Mouse (Mus musculus) MEL (cell line): ENCODE data around the gene Tnfrsf21. TPM values are rescaled to one million over a fixed set of nuclear protein-coding genes. Genes with fewer than 3 reads are reported as not detected.

ENCODE experiments used
- DNase-seq: peaks from one replicate; pipeline ENCODE4 v3.0.0; 2011; ENCODE audit warnings: low read depth, low spot score
- H3K27ac ChIP-seq: 2 replicates; pipeline ENCODE4 v1.5.1; 2012; ENCODE audit warnings: low read depth, mild to moderate bottlenecking, control low read depth, low read length, moderate library complexity; ENCODE audit not compliant: control insufficient read depth
- H3K27me3 ChIP-seq, 2 experiments: fragments of 150-350 bp in 1 of 2; sonication (generic) in 1 of 2; 2 replicates each; pipeline ENCODE4 v1.6.1; 2012; ENCODE audit warnings: low read length in 2 of 2, mild to moderate bottlenecking in 2 of 2, improper control_type of control experiment in 1 of 2, moderate library complexity in 1 of 2; ENCODE audit not compliant: insufficient read depth in 2 of 2, control insufficient read depth in 1 of 2
- H3K36me3 ChIP-seq, 2 experiments: 2 replicates each; pipeline ENCODE4 v1.6.1; 2012 to 2014; ENCODE audit warnings: low read length in 2 of 2, improper control_type of control experiment in 1 of 2, inconsistent platforms in 1 of 2, mild to moderate bottlenecking in 1 of 2; ENCODE audit not compliant: insufficient read depth in 2 of 2, control insufficient read depth in 1 of 2
- H3K4me1 ChIP-seq, 2 experiments: fragments of 150-350 bp in 1 of 2; sonication (generic) in 1 of 2; 2 replicates each; pipeline ENCODE4 v1.6.1; 2012; ENCODE audit warnings: low read length in 2 of 2, improper control_type of control experiment in 1 of 2, mild to moderate bottlenecking in 1 of 2; ENCODE audit not compliant: insufficient read depth in 2 of 2, control insufficient read depth in 1 of 2
- H3K4me3 ChIP-seq, 2 experiments: fragments of 150-350 bp in 1 of 2; sonication (generic) in 1 of 2; 2 replicates each; pipeline ENCODE4 v1.5.1; 2012; ENCODE audit warnings: low read depth in 2 of 2, low read length in 2 of 2, mild to moderate bottlenecking in 2 of 2, moderate library complexity in 2 of 2, control low read depth in 1 of 2, improper control_type of control experiment in 1 of 2; ENCODE audit not compliant: control insufficient read depth in 1 of 2, insufficient read depth in 1 of 2
- H3K79me2 ChIP-seq: 2 replicates; pipeline ENCODE4 v1.6.1; 2012; ENCODE audit warnings: mild to moderate bottlenecking, low read length, moderate library complexity; ENCODE audit not compliant: control insufficient read depth, poor library complexity, insufficient read depth
- H3K9ac ChIP-seq: 2 replicates; pipeline ENCODE4 v1.6.1; 2012; ENCODE audit warnings: low read depth, mild to moderate bottlenecking, control low read depth, low read length, moderate library complexity; ENCODE audit not compliant: control insufficient read depth, poor library complexity, severe bottlenecking
- H3K9me3 ChIP-seq: fragments of 150-350 bp; sonication (generic); replicated peaks from 2 replicates; pipeline ENCODE4 v1.6.1; 2012; ENCODE audit warnings: mild to moderate bottlenecking, low read length, improper control_type of control experiment, moderate library complexity; ENCODE audit not compliant: insufficient read depth
- CHD1 ChIP-seq: IDR thresholded peaks from 2 replicates; pipeline ENCODE4 v1.6.1; 2012; ENCODE audit warnings: low read depth, mild to moderate bottlenecking, inconsistent platforms, low read length, improper control_type of control experiment
- CTCF ChIP-seq, 3 experiments: IDR thresholded peaks in 2 of 3; conservative IDR thresholded peaks in 1 of 3; 2 replicates each; pipeline ENCODE4 v1.5.1; 2011 to 2012; ENCODE audit warnings: low read length in 3 of 3, low read depth in 2 of 3, mild to moderate bottlenecking in 2 of 3, improper control_type of control experiment in 1 of 3, inconsistent platforms in 1 of 3, mixed read lengths in 1 of 3, moderate library complexity in 1 of 3; ENCODE audit not compliant: control insufficient read depth in 1 of 3, insufficient read depth in 1 of 3, poor library complexity in 1 of 3, severe bottlenecking in 1 of 3
- E2F4 ChIP-seq: IDR thresholded peaks from 2 replicates; pipeline ENCODE4 v1.6.1; 2011; ENCODE audit warnings: low read depth, low read length, improper control_type of control experiment, borderline replicate concordance
- ELF1 ChIP-seq: IDR thresholded peaks from 2 replicates; pipeline ENCODE4 v1.6.1; 2014; ENCODE audit warnings: low read depth, mild to moderate bottlenecking, inconsistent platforms, low read length, improper control_type of control experiment, moderate library complexity
- EP300 ChIP-seq, 2 experiments: IDR thresholded peaks; 2 replicates each; pipeline ENCODE4 v1.6.1; 2011; ENCODE audit warnings: improper control_type of control experiment in 2 of 2, low read length in 2 of 2, low read depth in 1 of 2, mild to moderate bottlenecking in 1 of 2
- GATA1 ChIP-seq: IDR thresholded peaks from 2 replicates; pipeline ENCODE4 v1.6.1; 2011; ENCODE audit warnings: low read depth, low read length, improper control_type of control experiment
- JUND ChIP-seq: IDR thresholded peaks from 2 replicates; pipeline ENCODE4 v1.6.1; 2011; ENCODE audit warnings: low read depth, mild to moderate bottlenecking, improper control_type of control experiment, low read length
- KAT2A ChIP-seq: conservative IDR thresholded peaks from 2 replicates; pipeline ENCODE4 v1.6.1; 2012; ENCODE audit warnings: low read depth, low read length, improper control_type of control experiment, inconsistent platforms
- MAFK ChIP-seq: IDR thresholded peaks from 2 replicates; pipeline ENCODE4 v1.6.1; 2011; ENCODE audit warnings: low read depth, mild to moderate bottlenecking, low read length, improper control_type of control experiment, borderline replicate concordance
- MAX ChIP-seq: IDR thresholded peaks from 2 replicates; pipeline ENCODE4 v1.6.1; 2011; ENCODE audit warnings: low read length, improper control_type of control experiment
- MAZ ChIP-seq: IDR thresholded peaks from 2 replicates; pipeline ENCODE4 v1.6.1; 2012; ENCODE audit warnings: low read depth, mild to moderate bottlenecking, inconsistent platforms, low read length, improper control_type of control experiment
- MEF2A ChIP-seq: IDR thresholded peaks from 2 replicates; pipeline ENCODE4 v1.6.1; 2014; ENCODE audit warnings: low read depth, mild to moderate bottlenecking, inconsistent platforms, low read length, improper control_type of control experiment; ENCODE audit not compliant: poor library complexity, insufficient replicate concordance, severe bottlenecking; ENCODE audit errors: extremely low read depth
- MXI1 ChIP-seq: IDR thresholded peaks from 2 replicates; pipeline ENCODE4 v1.6.1; 2011; ENCODE audit warnings: mild to moderate bottlenecking, low read depth, low read length, improper control_type of control experiment
- MYB ChIP-seq: IDR thresholded peaks from 2 replicates; pipeline ENCODE4 v1.6.1; 2011; ENCODE audit warnings: mild to moderate bottlenecking, low read depth, low read length, improper control_type of control experiment
- POLR2AphosphoS2 ChIP-seq: IDR thresholded peaks from 2 replicates; pipeline ENCODE4 v1.6.1; 2011; ENCODE audit warnings: low read length, improper control_type of control experiment
- POLR2AphosphoS5 ChIP-seq: IDR thresholded peaks from 2 replicates; pipeline ENCODE4 v1.6.1; 2012; ENCODE audit warnings: low read depth, borderline replicate concordance, mild to moderate bottlenecking, inconsistent platforms, low read length, moderate library complexity, mixed read lengths
- SMC3 ChIP-seq: IDR thresholded peaks from 2 replicates; pipeline ENCODE4 v1.6.1; 2011; ENCODE audit warnings: low read depth, low read length, improper control_type of control experiment
- TAL1 ChIP-seq: IDR thresholded peaks from 2 replicates; pipeline ENCODE4 v1.6.1; 2012; ENCODE audit warnings: mild to moderate bottlenecking, inconsistent platforms, low read length, moderate library complexity, mixed read lengths
- UBTF ChIP-seq: IDR thresholded peaks from 2 replicates; pipeline ENCODE4 v1.6.1; 2012; ENCODE audit warnings: low read depth, mild to moderate bottlenecking, inconsistent platforms, low read length, improper control_type of control experiment, moderate library complexity, borderline replicate concordance; ENCODE audit not compliant: insufficient read depth
- ZC3H11A ChIP-seq: IDR thresholded peaks from 2 replicates; pipeline ENCODE4 v1.6.1; 2012; ENCODE audit warnings: low read depth, mild to moderate bottlenecking, inconsistent platforms, low read length, improper control_type of control experiment
- ZMIZ1 ChIP-seq: IDR thresholded peaks from 2 replicates; pipeline ENCODE4 v1.6.1; 2012; ENCODE audit warnings: low read depth, mild to moderate bottlenecking, inconsistent platforms, low read length, improper control_type of control experiment, moderate library complexity
- ZNF384 ChIP-seq: IDR thresholded peaks from 2 replicates; pipeline ENCODE4 v1.6.1; 2012; ENCODE audit warnings: low read depth, mild to moderate bottlenecking, inconsistent platforms, low read length, improper control_type of control experiment
- polyA plus RNA-seq, 2 experiments: library from polyadenylated mRNA; stranded (reverse) in 1 of 2; unstranded in 1 of 2; fragments of >175 nt in 1 of 2; fragments of >200 nt in 1 of 2; gene quantifications; 2 replicates each; pipeline versions ENCODE4 v1.2.1 to v1.2.4; 2012; ENCODE audit warnings: low replicate concordance in 2 of 2, low read depth in 1 of 2; ENCODE audit not compliant: insufficient read length in 2 of 2, insufficient read depth in 1 of 2, missing spikeins in 1 of 2
- total RNA-seq: library from RNA; depleted of rRNA; stranded (reverse); fragments of 300-350 nt; gene quantifications from 2 replicates; pipeline ENCODE4 v1.2.3, GENCODE M21; 2012

Gene Tnfrsf21
- total and polyA plus RNA-seq, 3 experiments: not detected

- Histone ChIP-seq H3K36me3 (no peaks in the 10 kb centered on the region), H3K27me3 (no peaks in the 10 kb centered on the region), H3K4me1 (no peaks in the 10 kb centered on the region), H3K27ac (no peak overlapping the region), H3K79me2 (no peaks in the 10 kb centered on the region), H3K9ac (no peak overlapping the region), H3K9me3 (no peaks in the 10 kb centered on the region), H3K4me3 (no peak overlapping the region)
- TF ChIP-seq CHD1 (no peak), JUND (no peak), E2F4 (no peak), TAL1 (no peak), MAX (no peak), POLR2AphosphoS5 (no peak), ZC3H11A (no peak), EP300 (IDR thresholded peaks at IDR 0.05; ENCODE audit: low read depth in 1 of 2, low read length in 2 of 2) (no peak), UBTF (no peak), KAT2A (no peak), CTCF (IDR thresholded peaks at IDR 0.05 in 2 of 3, conservative IDR thresholded peaks at IDR 0.05 in 1 of 3; ENCODE audit: control insufficient read depth in 1 of 3, insufficient read depth in 1 of 3, low read depth in 2 of 3, low read length in 3 of 3, poor library complexity in 1 of 3, severe bottlenecking in 1 of 3) (no peak), POLR2AphosphoS2 (no peak), ZNF384 (no peak), ZMIZ1 (no peak), MEF2A (no peak), MXI1 (no peak)
- DNase-seq: no peak
Measured at GRCm38 (mm10) chr17:43114086-43114581, 97.8 kb downstream of the Tnfrsf21 start.

DNA sequence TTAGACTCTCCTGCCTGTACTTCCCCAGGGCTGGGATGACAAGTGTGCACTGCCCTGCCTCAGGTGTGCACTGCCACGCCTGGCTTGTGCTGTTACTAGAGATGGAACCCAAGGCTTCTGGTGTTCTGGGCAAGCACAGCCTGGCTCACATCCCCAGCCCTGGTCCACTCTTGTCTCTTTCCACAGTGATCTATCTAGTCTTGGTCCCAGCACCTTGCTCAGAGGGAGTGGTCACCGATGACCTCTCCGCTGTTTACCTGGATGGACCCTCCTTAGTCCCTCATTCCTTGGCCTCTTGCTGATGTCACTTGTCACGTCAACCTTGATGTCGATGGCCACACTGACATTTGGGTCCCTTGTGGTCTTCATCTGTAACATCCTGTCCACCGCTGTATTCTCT is 98.6 kb downstream of the Tnfrsf21 start:
- Histone ChIP-seq H3K9ac (no peak overlapping the region), H3K27ac (no peak overlapping the region), H3K4me3 (no peak overlapping the region), H3K9me3 (no peaks in the 10 kb centered on the region), H3K27me3 (no peaks in the 10 kb centered on the region), H3K36me3 (no peaks in the 10 kb centered on the region), H3K79me2 (no peaks in the 10 kb centered on the region), H3K4me1 (no peaks in the 10 kb centered on the region)
- no peak for DNase-seq
- TF ChIP-seq MYB (no peak), GATA1 (no peak), MXI1 (no peak), UBTF (no peak), MAFK (no peak), E2F4 (no peak), ELF1 (no peak), SMC3 (no peak), MAZ (no peak)
